Mouse (Mus musculus): ENCODE data around the gene Rbm38.

Gene Rbm38

GRCm38 (mm10) chr2:173014741-173015287, 5.5 kb upstream of the Rbm38 start:
- DNase-seq (ENCODE audit: low spot score in 2 of 2) = no peak

- no peak for DNase-seq (ENCODE audit: low spot score in 2 of 2)
Measured at GRCm38 (mm10) chr2:173017940-173018339, 2.4 kb upstream of the Rbm38 start.

GRCm38 (mm10) chr2:173018618-173019017, 1.7 kb upstream of the Rbm38 start:
- no peak for DNase-seq (ENCODE audit: low spot score in 2 of 2)

GRCm38 (mm10) chr2:173019322-173019721, 976 bp upstream of the Rbm38 start:
- no peak for DNase-seq (ENCODE audit: low spot score in 2 of 2)

- DNase-seq (ENCODE audit: low spot score in 2 of 2) = peak; percentile 71 to 74
Measured at GRCm38 (mm10) chr2:173019790-173020189, 508 bp upstream of the Rbm38 start.

GRCm38 (mm10) chr2:173021633-173022055, 1.3 kb downstream of the Rbm38 start:
- peak; percentile 85 to 92 for DNase-seq (ENCODE audit: low spot score in 2 of 2)

- DNase-seq (ENCODE audit: low spot score in 2 of 2) = no peak
Measured at GRCm38 (mm10) chr2:173022056-173022681, 1.9 kb downstream of the Rbm38 start.

GRCm38 (mm10) chr2:173022813-173023212, 2.5 kb downstream of the Rbm38 start:
- no peak for DNase-seq (ENCODE audit: low spot score in 2 of 2)

GRCm38 (mm10) chr2:173023371-173023851, 3.1 kb downstream of the Rbm38 start:
- no peak for DNase-seq (ENCODE audit: low spot score in 2 of 2)

GRCm38 (mm10) chr2:173023966-173024365, 3.7 kb downstream of the Rbm38 start:
- DNase-seq (ENCODE audit: low spot score in 2 of 2) = no peak

- DNase-seq (ENCODE audit: low spot score in 2 of 2) = no peak
Measured at GRCm38 (mm10) chr2:173024392-173024791, 4.1 kb downstream of the Rbm38 start.

GRCm38 (mm10) chr2:173024938-173025337, 4.6 kb downstream of the Rbm38 start:
- no peak for DNase-seq (ENCODE audit: low spot score in 2 of 2)

GRCm38 (mm10) chr2:173026286-173026685, 6.0 kb downstream of the Rbm38 start:
- DNase-seq (ENCODE audit: low spot score in 2 of 2) = no peak

GRCm38 (mm10) chr2:173026688-173027131, 6.4 kb downstream of the Rbm38 start:
- no peak for DNase-seq (ENCODE audit: low spot score in 2 of 2)

- DNase-seq (ENCODE audit: low spot score in 2 of 2) = no peak
Measured at GRCm38 (mm10) chr2:173027169-173027823, 7.0 kb downstream of the Rbm38 start.

- DNase-seq (ENCODE audit: low spot score in 2 of 2) = no peak
Measured at GRCm38 (mm10) chr2:173027824-173028495, 7.7 kb downstream of the Rbm38 start.

GRCm38 (mm10) chr2:173028508-173029031, 8.3 kb downstream of the Rbm38 start:
- no peak for DNase-seq (ENCODE audit: low spot score in 2 of 2)

GRCm38 (mm10) chr2:173030591-173031338, 10.5 kb downstream of the Rbm38 start:
- DNase-seq (ENCODE audit: low spot score in 2 of 2) = no peak

- no peak for DNase-seq (ENCODE audit: low spot score in 2 of 2)
Measured at GRCm38 (mm10) chr2:173033531-173033930, 13.2 kb downstream of the Rbm38 start.

- no peak for DNase-seq (ENCODE audit: low spot score in 2 of 2)
Measured at GRCm38 (mm10) chr2:173034998-173035397, 14.7 kb downstream of the Rbm38 start.

- DNase-seq (ENCODE audit: low spot score in 2 of 2) = no peak
Measured at GRCm38 (mm10) chr2:173035653-173036052, 15.4 kb downstream of the Rbm38 start.
